Mouse (Mus musculus): Measurements from ENCODE around the gene Zbtb34. TPM values are rescaled to one million over a fixed set of nuclear protein-coding genes. Genes with fewer than 3 reads are reported as not detected.

Gene Zbtb34
- polyA plus RNA-seq, 1 experiment from 2014 or later: 4.5 TPM

GRCm38 (mm10) chr2:33449119-33449873 is 18.2 kb upstream of the Zbtb34 start:
- H3K36me3 ChIP-seq (ENCODE audit: insufficient read depth, low read length): peaks cover 6% of the 10 kb centered on the region; the same call in 1 of the 2 replicates
- no peak for DNase-seq (ENCODE audit: low spot score)
- TF ChIP-seq CTCF (IDR thresholded peaks at IDR 0.05): no peak
- no peak for TF ChIP-seq EP300 (IDR thresholded peaks at IDR 0.05)
- no peak overlapping the region for H3K27ac ChIP-seq (ENCODE audit: low read length)
- H3K4me2 ChIP-seq (replicated peaks; ENCODE audit: low read depth, low read length): no peak overlapping the region
- no peaks in the 10 kb centered on the region for H3K9me3 ChIP-seq (ENCODE audit: low read length)
- WGBS: 91% methylated on average over 22 of the region's 22 CpGs
- ATAC-seq: no peak
- peaks cover 10% of the 10 kb centered on the region; the same call in 1 of the 2 replicates for H3K4me1 ChIP-seq (ENCODE audit: insufficient read depth, low read depth, low read length)
- H3K4me3 ChIP-seq (ENCODE audit: low read depth, low read length): no peak overlapping the region
- H3K27me3 ChIP-seq (replicated peaks; ENCODE audit: insufficient read depth, low read length): no peaks in the 10 kb centered on the region
- no peak overlapping the region for H3K9ac ChIP-seq (replicated peaks; ENCODE audit: low read depth)

DNA sequence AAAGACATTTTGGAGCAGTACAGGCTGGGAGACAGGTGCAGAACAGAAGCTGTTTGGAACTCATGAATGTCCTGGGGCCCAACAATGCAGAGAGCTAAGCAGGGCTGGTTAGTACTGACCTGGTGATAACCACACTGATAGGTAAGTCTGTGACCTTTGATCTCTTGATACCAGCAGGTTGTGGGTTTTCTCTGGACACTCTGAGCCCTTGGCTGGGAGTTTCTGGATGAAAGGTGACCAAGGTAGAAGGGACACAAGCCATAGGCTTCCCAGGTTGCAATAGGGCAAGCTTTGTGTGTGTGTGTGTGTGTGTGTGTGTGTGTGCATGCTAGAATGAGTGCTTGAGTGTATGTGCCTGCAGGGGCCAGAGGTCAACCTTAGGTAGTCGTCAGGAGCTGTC is 15.7 kb upstream of the Zbtb34 start:
- Histone ChIP-seq H3K4me1 (ENCODE audit: insufficient read depth, low read depth, low read length) (peaks cover 5% of the 10 kb centered on the region; the same call in 1 of the 2 replicates), H3K9me3 (ENCODE audit: low read length) (no peaks in the 10 kb centered on the region), H3K4me2 (replicated peaks; ENCODE audit: low read depth, low read length) (no peak overlapping the region), H3K9ac (replicated peaks; ENCODE audit: low read depth) (no peak overlapping the region), H3K27me3 (replicated peaks; ENCODE audit: insufficient read depth, low read length) (no peaks in the 10 kb centered on the region), H3K36me3 (ENCODE audit: insufficient read depth, low read length) (peaks cover 6% of the 10 kb centered on the region; the same call in 1 of the 2 replicates), H3K4me3 (ENCODE audit: low read depth, low read length) (no peak overlapping the region), H3K27ac (ENCODE audit: low read length) (no peak overlapping the region)
- no peak for TF ChIP-seq CTCF (IDR thresholded peaks at IDR 0.05)
- no peak for TF ChIP-seq EP300 (IDR thresholded peaks at IDR 0.05)
- WGBS: 47% methylated on average over 1 of the region's 1 CpGs
- ATAC-seq (no peak), DNase-seq (ENCODE audit: low spot score) (no peak)

DNA sequence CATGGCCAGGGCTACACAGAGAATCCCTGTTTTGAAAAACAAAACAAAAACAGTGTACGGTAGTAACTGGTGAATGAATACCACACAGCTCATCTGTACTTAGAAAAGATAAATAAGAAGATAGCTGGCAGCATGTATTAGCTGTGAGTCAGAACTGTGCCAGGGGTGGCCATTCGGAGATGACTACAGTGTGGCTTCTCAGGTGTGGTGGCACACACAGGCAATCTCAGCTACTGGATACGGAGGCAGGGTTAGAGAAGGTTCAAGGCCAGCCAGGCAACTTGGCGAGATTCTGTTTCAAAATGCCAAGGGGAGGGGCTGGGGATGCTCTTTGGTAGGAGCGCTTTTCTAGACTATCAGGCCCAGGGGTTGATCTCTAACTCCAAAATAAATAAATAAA is 14.6 kb upstream of the Zbtb34 start:
- no peak overlapping the region for H3K9ac ChIP-seq (replicated peaks; ENCODE audit: low read depth)
- DNase-seq (ENCODE audit: low spot score) (no peak), ATAC-seq (no peak)
- H3K4me1 ChIP-seq (ENCODE audit: insufficient read depth, low read depth, low read length): peaks cover 2% of the 10 kb centered on the region; the same call in 1 of the 2 replicates
- H3K4me2 ChIP-seq (replicated peaks; ENCODE audit: low read depth, low read length): no peak overlapping the region
- no peak overlapping the region for H3K27ac ChIP-seq (ENCODE audit: low read length)
- WGBS: 86% methylated on average over 5 of the region's 5 CpGs
- peaks cover 6% of the 10 kb centered on the region; the same call in 1 of the 2 replicates for H3K36me3 ChIP-seq (ENCODE audit: insufficient read depth, low read length)
- H3K27me3 ChIP-seq (replicated peaks; ENCODE audit: insufficient read depth, low read length): no peaks in the 10 kb centered on the region
- no peak overlapping the region for H3K4me3 ChIP-seq (ENCODE audit: low read depth, low read length)
- H3K9me3 ChIP-seq (ENCODE audit: low read length): no peaks in the 10 kb centered on the region
- TF ChIP-seq EP300 (IDR thresholded peaks at IDR 0.05) (no peak), CTCF (IDR thresholded peaks at IDR 0.05) (no peak)

GRCm38 (mm10) chr2:33444862-33445261 is 13.7 kb upstream of the Zbtb34 start:
- H3K27ac ChIP-seq (ENCODE audit: low read length): peak overlapping the region; percentile 59; the same call in 1 of the 2 replicates
- ATAC-seq (no peak), DNase-seq (ENCODE audit: low spot score) (no peak)
- no peaks in the 10 kb centered on the region for H3K9me3 ChIP-seq (ENCODE audit: low read length)
- no peak for TF ChIP-seq CTCF (IDR thresholded peaks at IDR 0.05)
- TF ChIP-seq EP300 (IDR thresholded peaks at IDR 0.05): no peak
- H3K9ac ChIP-seq (replicated peaks; ENCODE audit: low read depth): no peak overlapping the region
- no peak overlapping the region for H3K4me2 ChIP-seq (replicated peaks; ENCODE audit: low read depth, low read length)
- no peaks in the 10 kb centered on the region for H3K27me3 ChIP-seq (replicated peaks; ENCODE audit: insufficient read depth, low read length)
- peaks cover 2% of the 10 kb centered on the region; the same call in 1 of the 2 replicates for H3K4me1 ChIP-seq (ENCODE audit: insufficient read depth, low read depth, low read length)
- H3K36me3 ChIP-seq (ENCODE audit: insufficient read depth, low read length): peaks cover 4% of the 10 kb centered on the region; the same call in 1 of the 2 replicates
- H3K4me3 ChIP-seq (ENCODE audit: low read depth, low read length): no peak overlapping the region

DNA sequence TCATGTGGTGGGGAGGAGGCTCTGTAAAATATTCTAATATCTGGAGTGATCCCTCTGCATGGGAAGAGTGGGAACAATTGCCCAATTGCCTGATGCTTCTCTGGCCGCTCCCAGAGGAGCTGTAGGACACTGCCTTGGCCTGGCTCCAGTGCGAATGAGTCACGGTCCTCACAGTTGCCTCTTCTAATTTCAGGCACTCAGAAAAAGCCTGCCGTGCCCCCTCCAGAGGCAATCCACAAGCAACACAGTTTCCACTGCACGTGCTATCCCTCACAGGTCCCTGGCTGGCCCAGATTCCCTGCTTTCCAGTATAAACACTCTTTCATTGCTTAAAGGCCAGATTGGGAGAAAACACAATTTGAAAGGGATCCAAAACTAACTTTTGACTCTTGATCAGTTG is 13.2 kb upstream of the Zbtb34 start:
- H3K4me3 ChIP-seq (ENCODE audit: low read depth, low read length): no peak overlapping the region
- peak; percentile 67 for TF ChIP-seq EP300 (IDR thresholded peaks at IDR 0.05)
- TF ChIP-seq CTCF (IDR thresholded peaks at IDR 0.05): peak; percentile 66
- H3K9ac ChIP-seq (replicated peaks; ENCODE audit: low read depth): no peak overlapping the region
- peak overlapping the region; percentile 59; the same call in 1 of the 2 replicates for H3K27ac ChIP-seq (ENCODE audit: low read length)
- H3K9me3 ChIP-seq (ENCODE audit: low read length): no peaks in the 10 kb centered on the region
- H3K36me3 ChIP-seq (ENCODE audit: insufficient read depth, low read length): no peaks in the 10 kb centered on the region
- 22% methylated on average over 5 of the region's 5 CpGs for WGBS
- DNase-seq (ENCODE audit: low spot score): peak; percentile 97
- no peaks in the 10 kb centered on the region for H3K27me3 ChIP-seq (replicated peaks; ENCODE audit: insufficient read depth, low read length)
- no peak overlapping the region for H3K4me2 ChIP-seq (replicated peaks; ENCODE audit: low read depth, low read length)
- ATAC-seq: peak; percentile 94
- H3K4me1 ChIP-seq (ENCODE audit: insufficient read depth, low read depth, low read length): peaks cover 2% of the 10 kb centered on the region; the same call in 1 of the 2 replicates

DNA sequence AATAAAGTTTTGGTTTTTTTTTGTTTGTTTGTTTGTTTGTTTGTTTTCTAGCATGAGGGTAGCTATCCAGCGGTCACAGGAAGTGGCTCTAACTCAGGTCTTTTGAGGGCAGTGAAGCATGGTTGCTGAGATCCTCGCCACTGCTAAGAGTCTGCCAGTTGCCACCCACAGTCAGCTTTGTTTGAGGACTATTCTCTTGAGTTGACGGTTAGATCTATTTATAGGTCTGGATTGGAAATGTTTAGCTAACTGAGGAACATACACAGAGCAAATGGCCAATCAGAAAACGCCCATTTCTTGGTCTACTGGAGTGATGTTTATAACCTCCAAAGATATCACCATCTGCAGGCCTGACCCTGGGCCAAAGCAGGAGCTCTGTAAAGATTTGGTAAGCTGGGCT is 11.6 kb upstream of the Zbtb34 start:
- DNase-seq (ENCODE audit: low spot score) (peak; percentile 55), ATAC-seq (no peak)
- H3K4me3 ChIP-seq (ENCODE audit: low read depth, low read length): no peak overlapping the region
- H3K9me3 ChIP-seq (ENCODE audit: low read length): no peaks in the 10 kb centered on the region
- no peak overlapping the region for H3K9ac ChIP-seq (replicated peaks; ENCODE audit: low read depth)
- peaks cover 2% of the 10 kb centered on the region; the same call in 1 of the 2 replicates for H3K4me1 ChIP-seq (ENCODE audit: insufficient read depth, low read depth, low read length)
- no peak overlapping the region for H3K4me2 ChIP-seq (replicated peaks; ENCODE audit: low read depth, low read length)
- H3K27ac ChIP-seq (ENCODE audit: low read length): no peak overlapping the region
- H3K27me3 ChIP-seq (replicated peaks; ENCODE audit: insufficient read depth, low read length): no peaks in the 10 kb centered on the region
- WGBS: 21% methylated on average over 4 of the region's 4 CpGs
- H3K36me3 ChIP-seq (ENCODE audit: insufficient read depth, low read length): no peaks in the 10 kb centered on the region
- TF ChIP-seq EP300 (IDR thresholded peaks at IDR 0.05) (0 out of 2 replicates have a peak, but pooled peaks have one; percentile 10), CTCF (IDR thresholded peaks at IDR 0.05) (no peak)
